Mouse (Mus musculus): ENCODE results near the gene Zfp451.
"Not testable (repeated sequence)": the region's sequence is repeated elsewhere in the genome, so short reads cannot be mapped to it uniquely, and the experiment has no call there.

The Zfp451 gene

DNA sequence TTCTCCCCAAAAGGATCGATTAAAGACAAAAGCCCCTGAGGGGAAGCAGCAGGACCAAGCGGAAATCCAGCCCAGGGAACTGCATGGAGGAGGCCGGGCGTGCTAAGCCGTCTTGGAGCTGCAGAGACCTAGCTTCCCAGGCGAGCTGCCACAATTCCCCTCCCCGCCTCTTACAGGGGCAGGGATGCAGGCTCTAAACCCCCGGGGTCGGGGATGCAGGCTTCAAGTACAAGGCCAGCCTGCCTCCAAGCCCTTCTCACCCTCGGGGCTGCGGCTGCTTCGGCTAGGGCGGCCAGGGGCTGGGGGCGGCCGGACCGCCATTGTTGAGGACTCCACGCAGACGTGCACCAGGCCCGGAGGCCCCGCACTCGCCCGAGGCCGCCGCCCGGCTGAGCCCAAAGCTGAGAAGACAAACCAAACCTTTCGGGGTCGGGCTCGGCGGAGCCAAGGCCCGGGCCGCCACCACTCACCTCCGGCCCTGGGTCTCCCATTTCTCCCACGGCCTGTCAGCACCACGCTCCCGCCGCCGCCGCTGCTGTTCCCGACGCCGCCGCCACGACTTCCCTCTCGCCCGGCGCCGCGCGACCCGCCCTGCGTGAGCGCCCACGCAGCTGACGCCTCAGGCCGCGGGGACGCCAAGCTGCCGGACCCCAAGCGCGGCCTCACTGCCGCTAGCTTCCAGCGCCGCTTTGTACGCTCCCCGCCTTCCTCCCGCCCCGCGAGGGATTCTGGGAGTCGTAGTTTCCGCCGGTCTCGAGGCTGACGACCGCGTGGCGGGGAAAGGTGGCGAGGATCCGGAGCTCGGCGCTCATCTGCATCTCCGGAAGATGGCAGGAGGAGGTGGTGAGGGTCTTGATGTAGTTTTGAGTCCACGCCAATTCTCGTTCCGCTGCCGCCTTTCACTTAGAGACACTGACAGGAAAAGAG is at the start of gene Zfp451:
Zfp451 (minus strand) TSS at position 728 of the 927 bp plus-strand sequence.
- peak; percentile 98 for DNase-seq (ENCODE audit: low read depth, low spot score)

DNA sequence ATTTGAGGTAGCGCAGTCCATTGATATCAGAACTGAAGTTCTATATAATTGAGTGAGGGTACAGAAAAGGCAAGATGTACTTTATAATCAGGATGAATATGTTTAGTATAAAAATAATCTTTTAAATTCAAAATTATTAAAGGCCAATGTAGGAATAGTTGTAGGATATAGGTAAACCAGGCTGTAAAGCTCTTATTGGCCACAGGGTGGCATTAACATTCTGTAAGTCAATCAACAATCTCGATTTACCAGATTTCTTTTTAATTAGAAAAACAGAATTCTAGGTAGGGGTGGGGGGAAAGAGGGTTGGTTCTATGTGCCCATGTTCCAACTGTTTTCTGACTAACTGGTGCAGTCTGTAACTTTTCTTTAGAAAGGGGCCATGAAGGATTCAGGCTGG is 32.4 kb upstream of the Zfp451 start:
- DNase-seq (ENCODE audit: low read depth, low spot score), result no peak

GRCm38 (mm10) chr1:33843823-33844222 is 29.4 kb upstream of the Zfp451 start:
- peak; percentile 14 for DNase-seq (ENCODE audit: low read depth, low spot score)

- DNase-seq (ENCODE audit: low read depth, low spot score), result not testable (repeated sequence)
Measured at GRCm38 (mm10) chr1:33838952-33839351, 24.6 kb upstream of the Zfp451 start.

GRCm38 (mm10) chr1:33830586-33830985 is 16.2 kb upstream of the Zfp451 start:
- no peak for DNase-seq (ENCODE audit: low read depth, low spot score)

DNA sequence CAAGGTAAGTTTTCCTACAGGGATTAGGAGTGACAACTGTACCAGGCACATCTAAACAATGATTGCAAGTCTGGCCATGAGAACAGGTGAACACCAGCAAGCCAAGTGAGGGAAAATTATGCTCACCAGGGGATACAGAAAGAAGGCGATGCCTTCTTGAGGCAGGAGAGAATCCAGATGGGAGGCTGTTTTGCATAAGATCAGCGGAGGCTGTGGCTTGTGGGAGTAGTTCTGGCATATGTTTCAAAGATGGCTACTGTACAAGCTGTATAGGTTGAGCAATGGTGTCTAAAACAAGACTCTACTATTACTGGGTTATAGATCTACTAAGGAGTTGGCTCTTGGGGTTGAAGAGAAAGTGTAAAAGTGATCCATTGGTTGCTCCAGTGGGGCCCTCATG is 3.5 kb upstream of the Zfp451 start:
- peak; percentile 82 for DNase-seq (ENCODE audit: low read depth, low spot score)

DNA sequence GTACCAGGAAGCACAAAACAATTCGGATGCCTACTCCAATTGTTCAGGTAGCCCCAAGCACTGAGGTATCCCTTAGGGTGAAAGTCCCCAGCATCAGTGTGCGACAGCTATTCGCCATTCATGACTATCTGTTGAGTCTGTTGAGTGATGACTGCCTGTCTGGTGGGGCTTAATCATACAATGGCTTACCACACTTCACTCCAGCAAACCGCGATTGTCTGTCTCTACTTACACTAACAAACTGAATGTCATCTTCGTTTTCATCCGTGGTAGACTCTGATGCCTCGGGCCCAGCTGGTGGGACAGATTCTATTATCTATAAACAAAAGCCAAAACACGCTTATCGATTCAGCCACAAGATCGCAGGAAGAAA is 914 bp downstream of the Zfp451 start:
- peak; percentile 12 for DNase-seq (ENCODE audit: low read depth, low spot score)

- peak; percentile 71 for DNase-seq (ENCODE audit: low read depth, low spot score)
Measured at GRCm38 (mm10) chr1:33803323-33803722, 11.1 kb downstream of the Zfp451 start.

GRCm38 (mm10) chr1:33799620-33800019 is 14.8 kb downstream of the Zfp451 start:
- no peak for DNase-seq (ENCODE audit: low read depth, low spot score)

DNA sequence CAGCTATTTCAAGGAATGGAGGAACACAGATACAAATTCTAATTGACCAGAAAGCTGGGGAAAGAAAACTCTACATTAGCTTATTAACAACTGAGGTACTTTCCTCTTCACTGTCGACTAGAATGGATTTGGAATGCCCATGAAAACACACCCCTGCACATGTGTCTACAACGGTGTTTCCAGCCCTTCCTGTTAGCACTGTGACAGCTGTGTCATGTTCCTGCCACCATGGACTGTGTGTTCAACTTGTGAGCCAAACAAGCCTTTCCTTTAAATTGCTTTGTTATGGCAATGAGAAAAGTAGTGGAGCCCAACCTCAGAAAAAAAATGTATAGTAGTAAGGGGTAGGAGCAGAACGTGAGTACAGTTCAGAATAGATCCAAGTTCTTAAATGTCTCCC is 25.9 kb downstream of the Zfp451 start:
- no peak for DNase-seq (ENCODE audit: low read depth, low spot score)

- DNase-seq (ENCODE audit: low read depth, low spot score), result no peak
Measured at GRCm38 (mm10) chr1:33788072-33788471, 26.3 kb downstream of the Zfp451 start.

GRCm38 (mm10) chr1:33784561-33784960 is 29.8 kb downstream of the Zfp451 start:
- DNase-seq (ENCODE audit: low read depth, low spot score), result peak; percentile 24

- DNase-seq (ENCODE audit: low read depth, low spot score), result peak; percentile 73
Measured at GRCm38 (mm10) chr1:33776175-33776611, 38.2 kb downstream of the Zfp451 start.

- peak; percentile 54 for DNase-seq (ENCODE audit: low read depth, low spot score)
Measured at GRCm38 (mm10) chr1:33772106-33772505, 42.3 kb downstream of the Zfp451 start.

DNA sequence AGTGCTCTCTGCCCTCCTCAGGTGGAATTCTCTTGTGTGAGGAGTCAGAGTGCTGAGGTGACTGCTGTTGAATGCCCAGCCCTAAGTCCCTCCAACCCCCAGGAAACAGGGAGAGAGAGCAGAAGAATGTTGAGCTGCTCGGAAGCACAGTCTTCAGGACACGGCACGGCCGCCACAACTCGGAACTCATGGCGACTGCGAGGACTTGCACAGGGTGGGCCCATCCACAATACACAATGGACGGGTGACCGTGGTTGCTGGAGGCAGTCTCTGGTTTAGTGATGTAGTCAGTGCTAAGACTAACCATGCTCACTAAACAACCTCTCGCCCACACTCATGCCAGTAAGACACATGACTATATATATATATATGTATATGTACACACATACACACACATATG is 42.8 kb downstream of the Zfp451 start:
- DNase-seq (ENCODE audit: low read depth, low spot score), result no peak

DNA sequence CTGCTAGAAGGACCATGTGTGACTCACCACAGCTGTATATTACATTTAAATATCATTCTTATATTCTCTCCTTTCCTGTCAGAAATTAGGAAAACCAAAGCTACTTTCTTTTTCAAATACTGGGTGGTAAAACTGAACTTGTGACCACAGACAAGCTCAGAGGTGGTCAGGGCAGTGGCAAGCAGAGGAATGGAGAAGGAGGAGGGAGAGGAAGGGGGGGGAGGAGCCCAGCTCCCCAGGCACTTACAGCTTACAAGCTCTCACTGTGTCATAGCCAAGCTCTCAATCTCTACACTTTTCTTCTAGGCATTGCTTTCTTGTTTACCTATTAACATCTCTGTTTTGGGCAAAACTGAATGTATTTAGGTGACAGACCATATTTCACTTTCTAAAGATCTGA is 45.6 kb downstream of the Zfp451 start:
- no peak for DNase-seq (ENCODE audit: low read depth, low spot score)

GRCm38 (mm10) chr1:33768091-33768787 is 46.2 kb downstream of the Zfp451 start:
- no peak for DNase-seq (ENCODE audit: low read depth, low spot score)

DNA sequence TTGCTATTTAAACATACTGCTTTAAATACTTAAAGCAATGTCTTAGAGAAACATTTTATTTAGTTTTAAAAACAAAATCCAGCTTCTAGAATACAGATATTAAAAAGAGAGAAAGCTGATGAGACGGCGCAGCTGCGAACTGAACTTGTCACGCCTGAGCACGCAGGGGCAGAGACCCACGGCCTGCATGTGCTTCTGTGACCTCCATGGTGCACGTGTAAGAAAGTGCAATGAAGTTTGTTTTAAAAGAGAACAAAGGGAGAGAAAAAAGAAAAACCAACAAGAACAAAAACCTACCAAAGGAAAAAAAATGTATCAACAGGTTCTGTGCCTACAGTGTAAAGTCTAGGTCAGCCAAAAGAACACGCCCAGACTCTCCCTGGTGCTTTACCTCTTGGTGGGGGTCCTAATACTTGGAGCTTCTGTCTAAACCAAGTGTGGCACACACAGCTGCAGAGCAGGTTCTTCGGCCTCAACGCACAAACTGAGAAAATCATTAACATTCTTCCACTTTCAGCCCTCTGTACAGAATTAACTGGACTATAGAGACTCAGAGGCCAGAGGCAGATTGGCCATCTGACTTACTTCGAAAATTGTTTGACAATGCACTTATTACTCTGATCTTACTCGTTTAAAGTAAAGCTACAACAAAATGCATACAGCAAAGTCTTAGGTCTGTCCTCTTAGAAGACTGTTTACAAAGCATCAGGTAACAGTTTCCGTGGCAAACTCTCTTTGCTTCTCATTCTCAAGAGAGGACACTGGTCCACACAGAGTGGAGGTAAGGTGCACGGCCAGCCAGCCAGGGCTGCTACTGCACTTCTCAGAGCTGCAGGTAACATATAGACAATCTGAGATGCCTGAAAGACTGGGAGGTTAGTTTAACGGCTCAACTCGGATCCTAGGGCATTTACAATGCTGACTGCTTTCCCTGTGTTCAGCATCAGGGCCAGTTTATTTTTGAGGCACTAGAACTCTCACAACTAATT is 47.6 kb downstream of the Zfp451 start:
- no peak for DNase-seq (ENCODE audit: low read depth, low spot score)

DNA sequence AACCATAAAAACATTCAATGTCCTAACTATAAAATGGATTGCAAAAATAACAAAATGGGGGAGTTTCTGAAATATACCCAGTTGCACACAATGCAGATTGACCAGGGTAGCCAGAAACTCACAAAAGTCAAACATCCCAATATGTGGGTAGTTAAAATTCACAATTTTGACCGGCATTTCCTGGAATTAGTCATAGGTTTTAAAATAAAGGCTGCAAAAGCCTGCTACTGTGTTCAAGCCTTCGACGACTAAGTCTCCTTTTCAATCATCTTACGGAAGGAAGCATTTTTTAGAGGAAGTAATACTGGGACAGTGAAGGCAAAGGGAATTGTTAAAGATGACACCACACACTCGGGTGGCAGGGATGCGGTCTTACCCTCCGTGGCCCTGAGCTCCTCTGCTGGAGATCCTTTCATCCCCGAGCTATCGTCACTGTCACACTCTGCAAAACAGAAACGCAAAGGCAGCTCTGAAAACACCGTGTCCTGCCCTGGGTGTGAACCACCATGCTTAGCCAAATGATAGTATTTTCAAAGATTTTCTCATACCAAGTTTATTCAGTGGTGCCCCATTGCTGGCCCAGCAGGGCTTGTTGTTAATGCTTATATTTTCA is 48.8 kb downstream of the Zfp451 start:
- DNase-seq (ENCODE audit: low read depth, low spot score), result no peak

DNA sequence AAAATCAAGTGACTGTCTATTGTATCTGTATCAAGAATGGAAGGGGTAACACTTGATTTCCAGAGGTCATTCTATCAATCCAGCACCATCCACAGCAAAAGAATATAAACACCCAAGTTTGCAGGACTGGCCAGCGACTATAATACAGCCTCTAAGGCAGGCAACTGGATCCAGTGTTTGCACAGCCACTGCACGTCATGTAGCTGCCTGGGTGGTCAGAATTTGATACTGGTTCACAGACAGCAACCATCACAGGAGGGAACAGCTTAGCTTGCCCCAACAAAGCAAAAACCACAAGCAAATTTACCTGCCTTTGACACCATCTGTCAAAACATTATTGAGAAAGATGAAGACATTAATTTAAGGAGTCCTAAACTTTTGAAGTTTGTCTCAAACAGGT is 50.6 kb downstream of the Zfp451 start:
- no peak for DNase-seq (ENCODE audit: low read depth, low spot score)

DNA sequence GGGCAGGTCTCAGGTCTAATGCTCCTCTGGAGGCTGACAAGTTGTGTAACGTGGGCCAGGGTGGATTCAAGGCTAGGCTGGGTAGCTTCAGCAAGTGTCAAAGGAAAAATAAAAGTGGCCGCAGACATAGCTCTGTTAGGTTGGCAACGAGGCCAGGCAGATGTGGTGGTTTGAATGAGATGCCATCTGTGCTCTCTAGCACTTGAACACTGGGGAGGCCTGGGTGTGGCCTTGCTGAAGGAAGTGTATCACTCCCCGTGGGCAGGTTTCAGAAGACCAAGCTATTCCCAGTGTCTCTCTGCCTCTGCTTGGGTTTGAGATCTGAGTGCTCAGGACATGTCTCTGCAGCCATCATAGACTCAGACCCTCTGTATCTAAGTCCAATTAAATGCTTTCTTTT is 55.9 kb downstream of the Zfp451 start:
- DNase-seq (ENCODE audit: low read depth, low spot score), result peak; percentile 37

All from brain, adult 2 months (tissue).